Mouse (Mus musculus): ENCODE results near the gene Slc35e2.
A peak's percentile ranks its signal among the peaks of the same experiment; 100 is the strongest.

The Slc35e2 gene

GRCm38 (mm10) chr4:155575521-155575920 lies 25.7 kb upstream of the Slc35e2 start:
- DNase-seq (ENCODE audit: low read depth, low spot score): peak; percentile 75

DNA sequence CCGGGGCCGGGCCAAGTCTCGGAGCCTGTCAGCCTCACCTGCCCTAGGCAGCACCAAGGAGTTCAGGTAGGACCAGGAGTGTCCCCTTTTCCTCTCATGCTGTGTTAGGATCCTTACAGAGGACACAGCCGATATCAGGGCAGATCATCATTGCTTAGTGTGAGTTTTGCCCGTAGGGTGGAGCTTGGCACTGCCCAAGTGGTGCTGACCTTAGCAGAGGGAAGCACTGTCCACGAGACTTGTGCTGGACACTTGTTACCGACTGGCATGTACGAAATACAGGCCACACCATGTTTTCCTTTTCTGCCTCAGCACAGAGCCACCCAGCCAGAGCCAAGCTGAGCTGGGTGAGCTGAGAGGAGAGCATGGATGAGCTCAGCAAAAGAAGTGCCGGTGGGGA lies 24.1 kb upstream of the Slc35e2 start:
- no peak for DNase-seq (ENCODE audit: low read depth, low spot score)

DNA sequence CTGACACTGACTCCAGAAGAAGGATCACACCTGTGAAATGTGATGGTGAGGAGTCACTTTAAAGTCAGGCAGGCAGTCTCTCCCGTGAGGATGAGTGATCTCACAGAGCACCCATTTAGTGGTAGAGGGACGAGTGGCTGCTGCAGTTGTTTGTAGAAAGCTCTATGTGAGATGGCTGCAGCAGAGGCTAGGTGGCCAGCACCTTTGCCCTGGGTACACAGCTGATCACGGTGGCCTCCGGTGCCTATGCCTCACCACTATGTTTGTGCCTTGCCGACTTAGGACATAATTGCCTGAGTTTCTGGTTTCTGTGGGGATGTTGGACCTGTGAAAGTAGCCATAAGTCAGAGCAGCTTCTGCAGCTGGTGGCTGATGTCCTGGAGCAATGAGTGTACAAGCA lies 23.5 kb upstream of the Slc35e2 start:
- DNase-seq (ENCODE audit: low read depth, low spot score): no peak

DNA sequence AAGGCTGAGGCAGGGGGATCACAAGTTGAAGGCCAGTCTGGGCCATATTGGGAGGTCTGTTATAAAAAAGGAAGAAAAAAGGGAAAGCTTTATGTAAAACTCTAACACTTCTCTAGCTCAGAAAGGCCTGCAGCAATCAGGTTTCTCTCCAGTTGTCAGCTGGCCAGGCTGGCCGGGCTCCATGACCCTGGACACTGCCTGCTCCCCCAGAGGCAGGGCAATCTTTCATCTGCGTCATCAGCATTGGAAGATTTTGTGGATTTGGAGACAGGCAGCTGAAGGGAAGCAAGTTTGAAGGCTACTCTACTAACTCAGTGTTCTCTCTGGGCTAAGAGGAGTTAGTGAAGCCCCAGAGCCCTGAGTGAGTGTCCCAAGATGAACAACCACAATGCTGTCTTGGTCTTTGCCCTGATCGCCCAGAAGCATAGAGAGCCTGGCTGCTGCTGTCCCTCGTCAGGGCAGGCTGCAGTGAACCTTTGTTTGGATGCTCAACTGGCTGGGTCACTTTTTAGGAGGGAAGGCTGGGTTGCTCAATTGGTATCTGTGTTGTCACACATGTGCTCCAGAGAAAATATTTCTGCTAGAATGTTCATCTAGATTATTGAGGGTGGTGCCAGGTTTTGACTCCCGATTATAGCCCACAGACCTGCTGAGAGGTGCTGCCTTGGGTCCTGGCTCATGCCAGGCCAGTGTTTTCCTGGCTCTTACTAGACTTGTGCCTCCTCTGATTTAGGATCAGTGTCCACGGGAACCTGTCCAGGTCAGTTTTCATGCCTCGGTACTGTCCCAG lies 22.7 kb upstream of the Slc35e2 start:
- no peak for DNase-seq (ENCODE audit: low read depth, low spot score)

- peak; percentile 57 for DNase-seq (ENCODE audit: low read depth, low spot score)
Measured at GRCm38 (mm10) chr4:155580420-155580819, 20.8 kb upstream of the Slc35e2 start.

DNA sequence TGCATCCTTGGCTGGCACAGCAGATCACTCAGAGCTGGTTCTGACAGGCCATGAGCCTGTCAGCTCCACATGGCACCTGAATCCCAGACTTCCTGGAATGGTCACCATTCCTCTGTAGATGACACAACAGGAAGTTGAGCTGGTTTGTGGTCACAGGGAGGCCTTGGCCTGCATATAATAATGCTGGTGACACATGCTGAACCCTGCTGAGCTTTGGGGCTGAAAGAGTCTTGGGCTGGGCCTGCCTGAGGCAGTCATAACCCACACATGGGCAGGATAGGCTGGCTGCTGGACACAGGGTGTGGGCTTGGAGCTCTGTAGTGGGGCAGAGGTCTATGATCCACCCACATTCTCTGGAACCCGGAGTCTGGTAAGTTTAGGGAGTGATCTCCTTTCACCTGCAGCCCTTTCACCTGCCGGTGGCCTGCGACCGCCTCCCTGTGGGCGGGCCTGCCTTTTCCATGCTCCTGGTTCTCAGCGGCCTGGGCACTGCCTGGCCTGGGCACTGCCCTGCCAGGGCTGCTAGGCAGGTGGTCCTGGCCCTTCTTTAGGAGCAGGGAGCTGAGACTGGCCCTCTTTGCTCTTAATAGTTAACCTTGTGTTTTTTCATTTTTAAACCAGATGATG lies 18.8 kb upstream of the Slc35e2 start:
- DNase-seq (ENCODE audit: low read depth, low spot score): no peak

GRCm38 (mm10) chr4:155589356-155589755 lies 11.9 kb upstream of the Slc35e2 start:
- no peak for DNase-seq (ENCODE audit: low read depth, low spot score)

GRCm38 (mm10) chr4:155591012-155591719 lies 10.1 kb upstream of the Slc35e2 start:
- no peak for DNase-seq (ENCODE audit: low read depth, low spot score)

DNA sequence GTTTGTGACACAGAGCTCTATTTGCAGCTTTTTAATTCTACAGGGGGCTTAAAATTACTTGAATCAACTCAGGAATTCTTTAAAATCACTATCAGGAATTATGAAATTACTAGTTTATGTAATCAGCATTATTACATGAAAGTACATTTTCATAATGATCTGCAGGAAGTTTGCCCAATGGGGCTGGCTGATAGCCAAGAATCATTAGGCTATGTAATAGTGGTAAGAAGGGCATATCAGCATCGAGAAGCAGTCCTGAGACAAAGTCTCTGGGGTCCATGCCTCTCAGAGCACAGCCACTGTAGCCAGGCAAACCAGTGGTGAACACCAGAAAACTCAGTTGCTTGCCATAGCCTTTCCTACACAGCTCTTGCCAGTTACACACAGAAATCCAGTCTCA lies 7.4 kb upstream of the Slc35e2 start:
- no peak for DNase-seq (ENCODE audit: low read depth, low spot score)

DNA sequence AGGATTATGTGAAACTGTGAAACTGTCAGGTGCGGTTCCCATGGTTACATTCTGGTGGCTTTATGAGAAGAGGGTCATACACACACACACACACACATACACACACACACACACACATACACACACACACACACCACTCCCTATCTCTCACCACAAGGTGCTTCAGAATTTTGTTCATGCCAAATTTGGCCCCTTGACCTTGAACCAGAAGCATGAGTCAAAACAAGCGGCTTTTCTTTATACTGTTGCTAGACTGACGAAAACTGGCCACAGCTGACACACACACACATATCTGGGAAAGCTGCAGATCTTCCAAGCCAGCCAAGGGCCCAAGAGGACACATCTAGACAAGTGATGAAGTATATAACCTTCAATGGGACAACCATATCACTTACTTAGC lies 5.4 kb upstream of the Slc35e2 start:
- no peak for DNase-seq (ENCODE audit: low read depth, low spot score)

DNA sequence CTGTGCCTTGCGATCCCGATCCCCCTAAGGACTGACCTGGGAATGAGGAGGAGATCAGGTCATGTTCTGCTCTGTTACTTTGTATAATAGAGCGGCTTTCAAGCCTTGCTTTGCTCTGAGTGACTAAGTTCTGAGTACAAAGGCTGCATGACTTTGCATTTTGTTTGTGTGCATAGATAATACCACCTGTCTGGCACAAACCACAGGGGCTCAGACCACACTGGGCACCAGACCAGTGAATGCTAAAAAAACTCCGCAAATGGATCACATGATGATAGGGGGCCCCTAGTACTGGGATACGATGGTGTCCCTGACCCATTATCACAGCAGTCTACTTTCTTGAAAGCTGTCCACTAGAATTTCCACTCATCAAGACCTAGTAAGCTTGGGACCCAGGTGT lies 4.6 kb upstream of the Slc35e2 start:
- DNase-seq (ENCODE audit: low read depth, low spot score): peak; percentile 7

DNA sequence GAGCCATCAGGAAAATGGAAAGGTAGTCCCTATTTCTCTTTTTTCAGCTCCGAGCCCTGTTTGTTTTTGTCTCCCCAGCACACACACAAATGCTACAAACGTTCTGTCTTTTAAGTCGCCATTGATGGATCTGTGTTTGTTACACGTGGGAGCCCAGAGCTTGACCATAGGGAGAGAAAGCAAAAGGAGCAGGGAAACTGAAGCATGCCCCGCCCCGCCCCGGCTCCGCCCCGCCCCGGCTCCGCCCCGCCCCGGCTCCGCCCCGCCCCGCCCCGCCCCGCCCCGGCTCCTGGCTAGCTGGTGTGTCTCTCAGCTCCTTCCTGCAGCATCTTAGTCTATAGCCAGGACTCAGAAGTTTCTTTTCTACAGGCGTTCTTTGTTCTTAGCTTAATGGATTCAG lies 2.7 kb upstream of the Slc35e2 start:
- peak; percentile 73 for DNase-seq (ENCODE audit: low read depth, low spot score)

DNA sequence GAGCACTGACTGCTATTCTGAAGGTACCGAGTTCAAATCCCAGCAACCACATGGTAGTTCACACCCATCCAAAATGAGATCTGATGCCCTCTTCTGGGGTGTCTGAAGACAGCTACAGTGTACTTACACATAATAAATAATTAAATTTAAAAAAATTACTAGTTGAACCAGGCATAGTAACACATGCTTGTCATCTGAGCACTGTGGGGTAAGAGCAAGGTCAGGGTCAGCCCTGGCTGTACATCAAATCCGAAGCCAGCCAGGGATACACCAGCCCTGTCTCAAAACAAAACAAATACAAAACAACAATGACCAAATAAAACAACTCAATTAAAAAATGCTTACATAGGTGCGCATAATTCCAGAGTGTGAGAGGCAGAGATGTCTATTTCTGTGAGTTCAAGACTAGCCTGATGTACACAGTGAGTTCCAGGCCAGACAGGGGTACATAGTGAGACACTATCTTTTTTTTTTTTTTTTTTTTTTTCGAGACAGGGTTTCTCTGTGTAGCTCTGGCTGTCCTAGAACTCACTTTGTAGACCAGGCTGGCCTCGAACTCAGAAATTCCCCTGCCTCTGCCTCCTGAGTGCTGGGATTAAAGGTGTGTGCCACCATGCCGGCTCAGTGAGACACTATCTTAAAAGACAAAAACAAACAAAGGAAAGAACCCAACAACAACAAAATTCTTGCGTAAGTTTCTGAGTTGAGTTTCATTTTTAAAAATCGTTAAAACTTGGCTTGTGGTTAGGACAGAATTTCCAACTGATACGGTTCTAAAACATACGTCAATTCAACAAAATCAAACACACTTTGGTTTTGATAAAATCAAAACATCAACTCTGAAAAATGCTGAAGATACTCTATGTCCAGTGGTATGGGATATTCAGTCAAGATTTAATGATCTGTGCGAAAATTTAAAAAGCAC lies 1.1 kb upstream of the Slc35e2 start:
- DNase-seq (ENCODE audit: low read depth, low spot score): no peak

- DNase-seq (ENCODE audit: low read depth, low spot score): no peak
Measured at GRCm38 (mm10) chr4:155601997-155602456, 811 bp downstream of the Slc35e2 start.

DNA sequence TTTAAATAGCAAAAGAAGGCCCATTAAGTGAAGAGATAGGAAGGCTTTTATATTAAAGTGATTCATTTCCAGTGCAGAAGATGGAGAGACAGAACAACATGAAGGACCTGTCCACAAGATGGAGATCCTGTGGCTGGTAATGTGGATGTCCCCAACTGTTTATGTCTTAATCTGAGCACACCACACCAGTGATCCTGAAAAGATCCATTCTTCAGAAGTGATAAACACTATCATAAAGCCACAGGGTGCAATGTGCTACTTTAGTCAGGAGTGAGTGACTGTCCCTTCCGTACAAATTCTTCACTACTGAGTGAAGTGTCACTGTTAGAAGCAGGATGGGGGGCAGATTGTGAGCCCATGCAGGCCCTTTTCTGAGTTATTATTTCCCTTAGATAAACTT lies 1.5 kb downstream of the Slc35e2 start:
- no peak for DNase-seq (ENCODE audit: low read depth, low spot score)

- peak; percentile 9 for DNase-seq (ENCODE audit: low read depth, low spot score)
Measured at GRCm38 (mm10) chr4:155603801-155604200, 2.6 kb downstream of the Slc35e2 start.

DNA sequence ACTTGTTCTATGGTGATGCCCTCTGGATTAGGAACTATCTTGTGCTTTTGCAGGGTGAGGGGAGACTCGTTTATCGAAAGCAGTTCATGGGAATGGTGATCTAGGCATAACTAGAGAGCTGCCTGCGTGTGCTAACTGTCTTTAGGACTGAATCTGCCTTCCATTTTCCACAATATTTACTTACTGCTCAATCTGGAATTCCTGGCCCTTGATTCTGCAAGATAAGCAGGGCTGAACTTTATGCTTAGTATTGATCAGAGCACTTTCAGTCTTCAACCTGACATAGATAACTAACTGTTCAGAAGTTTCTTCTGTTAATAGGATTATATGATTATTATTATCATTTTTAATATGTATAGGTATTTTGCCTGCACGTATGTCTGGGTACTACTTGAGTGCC lies 3.9 kb downstream of the Slc35e2 start:
- DNase-seq (ENCODE audit: low read depth, low spot score): no peak

GRCm38 (mm10) chr4:155606825-155607224 lies 5.6 kb downstream of the Slc35e2 start:
- DNase-seq (ENCODE audit: low read depth, low spot score): no peak

GRCm38 (mm10) chr4:155611860-155612259 lies 10.6 kb downstream of the Slc35e2 start:
- no peak for DNase-seq (ENCODE audit: low read depth, low spot score)

- no peak for DNase-seq (ENCODE audit: low read depth, low spot score)
Measured at GRCm38 (mm10) chr4:155613264-155613663, 12.0 kb downstream of the Slc35e2 start.

DNA sequence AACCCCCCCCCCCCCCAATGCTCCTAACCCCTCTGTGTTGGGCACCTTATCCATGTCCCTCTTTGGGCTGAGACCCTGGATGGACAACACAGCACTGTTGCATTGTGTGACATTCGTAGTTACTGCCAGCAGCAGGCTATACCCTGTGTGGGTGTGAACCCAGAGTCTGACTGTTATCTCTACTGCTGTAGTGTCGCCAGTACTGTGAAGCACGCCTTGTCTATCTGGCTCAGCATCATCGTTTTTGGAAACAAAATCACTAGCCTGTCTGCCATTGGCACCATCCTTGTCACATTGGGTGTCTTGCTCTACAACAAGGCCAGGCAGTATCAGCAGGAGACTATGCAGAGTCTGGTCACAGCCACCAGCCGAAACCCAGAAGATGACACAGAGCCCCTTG lies 17.1 kb downstream of the Slc35e2 start:
- DNase-seq (ENCODE audit: low read depth, low spot score): no peak
